Mouse (Mus musculus) MEL (cell line): ENCODE measurements around the gene G6pc.

Source experiments
- CTCF ChIP-seq, 3 experiments: IDR thresholded peaks in 2 of 3; conservative IDR thresholded peaks in 1 of 3; 2 replicates each; pipeline ENCODE4 v1.5.1; 2011 to 2012; ENCODE audit warnings: low read length in 3 of 3, low read depth in 2 of 3, mild to moderate bottlenecking in 2 of 3, improper control_type of control experiment in 1 of 3, inconsistent platforms in 1 of 3, mixed read lengths in 1 of 3, moderate library complexity in 1 of 3; ENCODE audit not compliant: control insufficient read depth in 1 of 3, insufficient read depth in 1 of 3, poor library complexity in 1 of 3, severe bottlenecking in 1 of 3
- E2F4 ChIP-seq: IDR thresholded peaks from 2 replicates; pipeline ENCODE4 v1.6.1; 2011; ENCODE audit warnings: low read depth, low read length, improper control_type of control experiment, borderline replicate concordance
- POLR2A ChIP-seq, 2 experiments: IDR thresholded peaks; 2 replicates each; pipeline ENCODE4 v1.6.1; 2011 to 2012; ENCODE audit warnings: low read length in 2 of 2, mild to moderate bottlenecking in 2 of 2, control low read depth in 1 of 2, improper control_type of control experiment in 1 of 2, low read depth in 1 of 2, moderate library complexity in 1 of 2; ENCODE audit not compliant: control insufficient read depth in 1 of 2, insufficient read depth in 1 of 2, poor library complexity in 1 of 2
- UBTF ChIP-seq: IDR thresholded peaks from 2 replicates; pipeline ENCODE4 v1.6.1; 2012; ENCODE audit warnings: low read depth, mild to moderate bottlenecking, inconsistent platforms, low read length, improper control_type of control experiment, moderate library complexity, borderline replicate concordance; ENCODE audit not compliant: insufficient read depth

- TF ChIP-seq CTCF (IDR thresholded peaks at IDR 0.05 in 2 of 3, conservative IDR thresholded peaks at IDR 0.05 in 1 of 3; ENCODE audit: control insufficient read depth in 1 of 3, insufficient read depth in 1 of 3, low read depth in 2 of 3, low read length in 3 of 3, poor library complexity in 1 of 3, severe bottlenecking in 1 of 3) = no peak
- TF ChIP-seq E2F4 = no peak
- no peak for TF ChIP-seq UBTF
- no peak for TF ChIP-seq POLR2A (IDR thresholded peaks at IDR 0.05; ENCODE audit: control insufficient read depth in 1 of 2, insufficient read depth in 1 of 2, low read depth in 1 of 2, low read length in 2 of 2, poor library complexity in 1 of 2)
Observed at GRCm38 (mm10) chr11:101349216-101349615, 18.1 kb upstream of the G6pc start.
